Mouse (Mus musculus) liver, embryonic 11.5 days (tissue): ENCODE results near the gene Slc18b1. TPM values are rescaled to one million over a fixed set of nuclear protein-coding genes. Genes with fewer than 3 reads are reported as not detected.

ENCODE experiments used
- ATAC-seq: fragments of 200-750 bp; cut with Nextera tagmentation; replicated peaks from 2 replicates; pipeline ENCODE4 v1.8.0; 2017; ENCODE audit warnings: moderate number of reproducible peaks, mild to moderate bottlenecking, moderate TSS enrichment, moderate library complexity; ENCODE audit not compliant: low FRiP score
- DNase-seq: peaks from one replicate; pipeline ENCODE4 v3.0.0-alpha.2; 2017; ENCODE audit warnings: low spot score
- H3K27ac ChIP-seq: fragments of 300-500 bp; sonication (generic); 2 replicates; pipeline ENCODE4 v1.5.1; 2014; ENCODE audit warnings: mild to moderate bottlenecking, low read depth, low read length, control low read depth
- H3K27me3 ChIP-seq: fragments of 300-500 bp; sonication (generic); replicated peaks from 2 replicates; pipeline ENCODE4 v1.6.1; 2014; ENCODE audit warnings: low read length, mixed read lengths; ENCODE audit not compliant: control insufficient read depth, insufficient read depth
- H3K36me3 ChIP-seq: fragments of 300-500 bp; sonication (generic); 2 replicates; pipeline ENCODE4 v1.6.1; 2014; ENCODE audit warnings: mild to moderate bottlenecking, low read length, moderate library complexity, mixed read lengths; ENCODE audit not compliant: control insufficient read depth, insufficient read depth
- H3K4me1 ChIP-seq: fragments of 300-500 bp; sonication (generic); replicated peaks from 2 replicates; pipeline ENCODE4 v1.6.1; 2014; ENCODE audit warnings: low read length, mixed read lengths; ENCODE audit not compliant: control insufficient read depth, insufficient read depth
- H3K4me2 ChIP-seq: fragments of 300-500 bp; sonication (generic); 2 replicates; pipeline ENCODE4 v1.6.1; 2014; ENCODE audit warnings: mild to moderate bottlenecking, control low read depth, moderate library complexity
- H3K4me3 ChIP-seq: fragments of 300-500 bp; sonication (generic); 2 replicates; pipeline ENCODE4 v1.5.1; 2014; ENCODE audit warnings: low read depth, low read length, control low read depth
- H3K9ac ChIP-seq: fragments of 300-500 bp; sonication (generic); 2 replicates; pipeline ENCODE4 v1.6.1; 2014; ENCODE audit warnings: low read depth, low read length, control low read depth
- H3K9me3 ChIP-seq: fragments of 300-500 bp; sonication (generic); 2 replicates; pipeline ENCODE4 v1.6.1; 2016; ENCODE audit warnings: low read length, inconsistent platforms, mixed read lengths; ENCODE audit not compliant: control insufficient read depth
- WGBS: fragments of 180-500 bp; shearing (Covaris S2); extraction: QIAGEN DNeasy Blood & Tissue Kit; methylation state at CpG from one replicate; pipeline ENCODE4 v1.1.7; 2014; 5-methylcytosine and 5-hydroxymethylcytosine counted together
- polyA plus RNA-seq: library from polyadenylated mRNA; unstranded; fragments of >200 nt; fragmentation: Nextera tagmentation; extraction: Ambion mirVana; gene quantifications from 2 replicates; pipeline ENCODE4 v1.2.1, GENCODE M21; 2014

The Slc18b1 gene
- polyA plus RNA-seq, 1 experiment from 2014 or later = 5.6 TPM

- DNase-seq (no peak), ATAC-seq (no peak)
- no peak overlapping the region for H3K4me3 ChIP-seq
- H3K4me1 ChIP-seq = 0 out of 2 replicates have a peak, but pooled peaks cover 3% of the 10 kb centered on the region
- H3K36me3 ChIP-seq = no peaks in the 10 kb centered on the region
- no peaks in the 10 kb centered on the region for H3K27me3 ChIP-seq
- no peak overlapping the region for H3K9ac ChIP-seq
- H3K27ac ChIP-seq = no peak overlapping the region
- WGBS = 81% methylated on average over 1 of the region's 1 CpGs
- no peaks in the 10 kb centered on the region for H3K9me3 ChIP-seq
- H3K4me2 ChIP-seq = no peak overlapping the region
Measured at GRCm38 (mm10) chr10:23798142-23798541, 1.4 kb downstream of the Slc18b1 start.

- no peak overlapping the region for H3K4me3 ChIP-seq
- H3K9me3 ChIP-seq = no peaks in the 10 kb centered on the region
- H3K4me1 ChIP-seq = 0 out of 2 replicates have a peak, but pooled peaks cover 3% of the 10 kb centered on the region
- no peak overlapping the region for H3K9ac ChIP-seq
- no peak; the same call in 1 of the 2 replicates for ATAC-seq
- H3K4me2 ChIP-seq = no peak overlapping the region
- no peaks in the 10 kb centered on the region for H3K36me3 ChIP-seq
- H3K27ac ChIP-seq = no peak overlapping the region
- DNase-seq = no peak
- H3K27me3 ChIP-seq = no peaks in the 10 kb centered on the region
- 47% methylated on average over 3 of the region's 3 CpGs for WGBS
Measured at GRCm38 (mm10) chr10:23799933-23800332, 3.1 kb downstream of the Slc18b1 start.

GRCm38 (mm10) chr10:23802911-23803310, 6.1 kb downstream of the Slc18b1 start:
- H3K4me3 ChIP-seq = no peak overlapping the region
- H3K4me1 ChIP-seq = 0 out of 2 replicates have a peak, but pooled peaks cover 3% of the 10 kb centered on the region
- ATAC-seq (no peak), DNase-seq (no peak)
- H3K4me2 ChIP-seq = no peak overlapping the region
- H3K9me3 ChIP-seq = no peaks in the 10 kb centered on the region
- no peak overlapping the region for H3K9ac ChIP-seq
- no peak overlapping the region for H3K27ac ChIP-seq
- no peaks in the 10 kb centered on the region for H3K27me3 ChIP-seq
- no peaks in the 10 kb centered on the region for H3K36me3 ChIP-seq
- 50% methylated on average over 3 of the region's 3 CpGs for WGBS

GRCm38 (mm10) chr10:23804665-23805064, 7.9 kb downstream of the Slc18b1 start:
- Histone ChIP-seq H3K36me3 (no peaks in the 10 kb centered on the region), H3K4me3 (no peak overlapping the region), H3K4me1 (0 out of 2 replicates have a peak, but pooled peaks cover 3% of the 10 kb centered on the region), H3K9me3 (no peaks in the 10 kb centered on the region), H3K4me2 (no peak overlapping the region), H3K9ac (no peak overlapping the region), H3K27me3 (no peaks in the 10 kb centered on the region), H3K27ac (no peak overlapping the region)
- no peak for DNase-seq
- WGBS = 79% methylated on average over 3 of the region's 3 CpGs
- no peak for ATAC-seq

GRCm38 (mm10) chr10:23806201-23806600, 9.4 kb downstream of the Slc18b1 start:
- no peaks in the 10 kb centered on the region for H3K4me1 ChIP-seq
- H3K9me3 ChIP-seq = no peaks in the 10 kb centered on the region
- ATAC-seq = no peak
- no peak for DNase-seq
- no peak overlapping the region for H3K4me2 ChIP-seq
- WGBS = 60% methylated on average over 4 of the region's 4 CpGs
- H3K9ac ChIP-seq = no peak overlapping the region
- H3K27ac ChIP-seq = no peak overlapping the region
- H3K4me3 ChIP-seq = no peak overlapping the region
- H3K36me3 ChIP-seq = no peaks in the 10 kb centered on the region
- no peaks in the 10 kb centered on the region for H3K27me3 ChIP-seq

- ATAC-seq (no peak), DNase-seq (peak; percentile 48)
- Histone ChIP-seq H3K4me1 (no peaks in the 10 kb centered on the region), H3K9me3 (no peaks in the 10 kb centered on the region), H3K4me2 (no peak overlapping the region), H3K9ac (no peak overlapping the region), H3K36me3 (no peaks in the 10 kb centered on the region), H3K27ac (no peak overlapping the region), H3K27me3 (no peaks in the 10 kb centered on the region), H3K4me3 (no peak overlapping the region)
- 64% methylated on average over 9 of the region's 12 CpGs for WGBS
Measured at GRCm38 (mm10) chr10:23811635-23812437, 15.1 kb downstream of the Slc18b1 start.

- no peak overlapping the region for H3K9ac ChIP-seq
- H3K4me2 ChIP-seq = no peak overlapping the region
Measured at GRCm38 (mm10) chr10:23812438-23812759, 15.6 kb downstream of the Slc18b1 start.

GRCm38 (mm10) chr10:23812852-23813766, 16.3 kb downstream of the Slc18b1 start:
- no peak overlapping the region for H3K4me2 ChIP-seq
- ATAC-seq = no peak

More at GRCm38 (mm10) chr10:23812438-23812759, 15.6 kb downstream of the Slc18b1 start:
- Histone ChIP-seq H3K4me3 (no peak overlapping the region), H3K9me3 (no peaks in the 10 kb centered on the region), H3K27me3 (no peaks in the 10 kb centered on the region), H3K27ac (no peak overlapping the region), H3K36me3 (no peaks in the 10 kb centered on the region), H3K4me1 (no peaks in the 10 kb centered on the region)
- ATAC-seq = no peak
- no peak for DNase-seq

More at GRCm38 (mm10) chr10:23812852-23813766, 16.3 kb downstream of the Slc18b1 start:
- no peaks in the 10 kb centered on the region for H3K9me3 ChIP-seq
- H3K27ac ChIP-seq = no peak overlapping the region
- H3K27me3 ChIP-seq = no peaks in the 10 kb centered on the region
- H3K36me3 ChIP-seq = no peaks in the 10 kb centered on the region
- 58% methylated on average over 11 of the region's 11 CpGs for WGBS
- no peak for DNase-seq
- H3K9ac ChIP-seq = no peak overlapping the region
- H3K4me1 ChIP-seq = no peaks in the 10 kb centered on the region
- H3K4me3 ChIP-seq = no peak overlapping the region
